Mouse (Mus musculus) heart, embryonic 14.5 days (tissue): ENCODE measurements at regions not wholly inside any gene's neighbourhood (a gene's known extent, or its start where the extent isn't known, plus 50 kb on each side); places are given as distances from the start of the nearest gene placed in this dataset.

Source experiments
- ATAC-seq: fragments of 200-750 bp; cut with Nextera tagmentation; 2 replicates; pipeline ENCODE4 v1.8.0; 2017; ENCODE audit warnings: low read depth, moderate TSS enrichment; ENCODE audit not compliant: insufficient number of reproducible peaks, insufficient read depth, low FRiP score
- H3K27ac ChIP-seq, 2 experiments: fragments of 200-500 bp in 1 of 2; fragments of 300-500 bp in 1 of 2; sonication (generic) in 1 of 2; replicated peaks in 1 of 2; 2 replicates each; pipeline ENCODE4 v1.5.1; 2012 to 2014; ENCODE audit warnings: low read depth in 2 of 2, low read length in 2 of 2, control low read depth in 1 of 2, mild to moderate bottlenecking in 1 of 2, mixed read lengths in 1 of 2; ENCODE audit not compliant: control insufficient read depth in 1 of 2, insufficient read depth in 1 of 2
- H3K27me3 ChIP-seq: fragments of 300-500 bp; sonication (generic); 2 replicates; pipeline ENCODE4 v1.6.1; 2014; ENCODE audit warnings: mild to moderate bottlenecking, low read length, control low read depth; ENCODE audit not compliant: control insufficient read depth, insufficient read depth
- H3K36me3 ChIP-seq: fragments of 300-500 bp; sonication (generic); 2 replicates; pipeline ENCODE4 v1.6.1; 2014; ENCODE audit warnings: mild to moderate bottlenecking, control low read depth, low read length, mixed read lengths; ENCODE audit not compliant: control insufficient read depth, insufficient read depth
- H3K4me1 ChIP-seq, 2 experiments: fragments of 200-500 bp in 1 of 2; fragments of 300-500 bp in 1 of 2; sonication (generic) in 1 of 2; 2 replicates each; pipeline ENCODE4 v1.6.1; 2012 to 2014; ENCODE audit warnings: low read length in 2 of 2, control low read depth in 1 of 2, mixed read lengths in 1 of 2; ENCODE audit not compliant: control insufficient read depth in 2 of 2, insufficient read depth in 2 of 2
- H3K4me2 ChIP-seq: fragments of 300-500 bp; sonication (generic); 2 replicates; pipeline ENCODE4 v1.6.1; 2014; ENCODE audit warnings: mild to moderate bottlenecking, low read length
- H3K4me3 ChIP-seq, 2 experiments: fragments of 200-500 bp in 1 of 2; fragments of 300-500 bp in 1 of 2; sonication (generic) in 1 of 2; 2 replicates each; pipeline ENCODE4 v1.5.1; 2012 to 2014; ENCODE audit warnings: low read length in 2 of 2, mild to moderate bottlenecking in 2 of 2, control low read depth in 1 of 2, low read depth in 1 of 2, moderate library complexity in 1 of 2; ENCODE audit not compliant: control insufficient read depth in 1 of 2, insufficient read depth in 1 of 2
- H3K9ac ChIP-seq: fragments of 300-500 bp; sonication (generic); 2 replicates; pipeline ENCODE4 v1.6.1; 2014; ENCODE audit warnings: mild to moderate bottlenecking, low read length
- H3K9me3 ChIP-seq: fragments of 300-500 bp; sonication (generic); 2 replicates; pipeline ENCODE4 v1.6.1; 2016; ENCODE audit warnings: low read length, control low read depth; ENCODE audit not compliant: control insufficient read depth
- WGBS: fragments of 180-500 bp; shearing (Covaris S2); extraction: QIAGEN DNeasy Blood & Tissue Kit; methylation state at CpG from one replicate; pipeline ENCODE4 v1.1.7; 2014; 5-methylcytosine and 5-hydroxymethylcytosine counted together

- H3K27me3 ChIP-seq: no peaks in the 10 kb centered on the region
- H3K4me1 ChIP-seq: peaks cover 0 to 3% of the 10 kb centered on the region in 2 experiments; a peak in 2 of 4 replicates
- WGBS: 78% methylated on average over 3 of the region's 3 CpGs
- ATAC-seq: no peak
- H3K27ac ChIP-seq: no peak overlapping the region
- no peaks in the 10 kb centered on the region for H3K36me3 ChIP-seq
- no peak overlapping the region for H3K4me3 ChIP-seq
- no peaks in the 10 kb centered on the region for H3K9me3 ChIP-seq
- no peak overlapping the region for H3K9ac ChIP-seq
- no peak overlapping the region for H3K4me2 ChIP-seq
Observed at GRCm38 (mm10) chr17:68078709-68079108, 74.8 kb upstream of the Arhgap28 start.

GRCm38 (mm10) chr17:68084446-68084845 is 80.5 kb upstream of the Arhgap28 start:
- Histone ChIP-seq H3K27me3 (no peaks in the 10 kb centered on the region), H3K4me3 (no peak overlapping the region), H3K27ac (no peak overlapping the region), H3K36me3 (no peaks in the 10 kb centered on the region), H3K9me3 (no peaks in the 10 kb centered on the region), H3K9ac (no peak overlapping the region), H3K4me2 (no peak overlapping the region), H3K4me1 (no peaks in the 10 kb centered on the region)
- no peak for ATAC-seq
- WGBS: 89% methylated on average over 2 of the region's 2 CpGs

GRCm38 (mm10) chr17:68087149-68087548 is 83.2 kb upstream of the Arhgap28 start:
- Histone ChIP-seq H3K4me3 (no peak overlapping the region), H3K9me3 (no peaks in the 10 kb centered on the region), H3K4me2 (no peak overlapping the region), H3K9ac (no peak overlapping the region), H3K4me1 (no peaks in the 10 kb centered on the region), H3K27ac (no peak overlapping the region), H3K36me3 (no peaks in the 10 kb centered on the region), H3K27me3 (no peaks in the 10 kb centered on the region)
- ATAC-seq: no peak
- WGBS: 57% methylated on average over 1 of the region's 1 CpGs

GRCm38 (mm10) chr17:68089179-68089578 is 85.3 kb upstream of the Arhgap28 start:
- no peaks in the 10 kb centered on the region for H3K9me3 ChIP-seq
- no peak overlapping the region for H3K4me3 ChIP-seq
- no peak overlapping the region for H3K9ac ChIP-seq
- H3K27ac ChIP-seq: no peak overlapping the region
- no peak for ATAC-seq
- no peaks in the 10 kb centered on the region for H3K27me3 ChIP-seq
- H3K4me2 ChIP-seq: no peak overlapping the region
- no peaks in the 10 kb centered on the region for H3K36me3 ChIP-seq
- WGBS: 65% methylated on average over 1 of the region's 1 CpGs
- H3K4me1 ChIP-seq: no peaks in the 10 kb centered on the region

GRCm38 (mm10) chr17:68089830-68090229 is 85.9 kb upstream of the Arhgap28 start:
- ATAC-seq: no peak
- H3K4me3 ChIP-seq: no peak overlapping the region
- H3K9ac ChIP-seq: no peak overlapping the region
- H3K9me3 ChIP-seq: no peaks in the 10 kb centered on the region
- WGBS: 83% methylated on average over 1 of the region's 1 CpGs
- no peaks in the 10 kb centered on the region for H3K4me1 ChIP-seq
- H3K27me3 ChIP-seq: no peaks in the 10 kb centered on the region
- no peak overlapping the region for H3K27ac ChIP-seq
- no peak overlapping the region for H3K4me2 ChIP-seq
- H3K36me3 ChIP-seq: no peaks in the 10 kb centered on the region

- ATAC-seq: no peak
- H3K27ac ChIP-seq: no peak overlapping the region
- no peak overlapping the region for H3K4me3 ChIP-seq
- WGBS: 56% methylated on average over 2 of the region's 2 CpGs
- no peak overlapping the region for H3K9ac ChIP-seq
- H3K27me3 ChIP-seq: no peaks in the 10 kb centered on the region
- H3K4me1 ChIP-seq: no peaks in the 10 kb centered on the region
- H3K9me3 ChIP-seq: no peaks in the 10 kb centered on the region
- H3K36me3 ChIP-seq: no peaks in the 10 kb centered on the region
- H3K4me2 ChIP-seq: no peak overlapping the region
Observed at GRCm38 (mm10) chr17:68096982-68097381, 93.1 kb upstream of the Arhgap28 start.

- 71% methylated on average over 6 of the region's 6 CpGs for WGBS
- no peak overlapping the region for H3K9ac ChIP-seq
- no peaks in the 10 kb centered on the region for H3K27me3 ChIP-seq
- ATAC-seq: no peak
- no peak overlapping the region for H3K27ac ChIP-seq
- no peak overlapping the region for H3K4me2 ChIP-seq
- no peaks in the 10 kb centered on the region for H3K9me3 ChIP-seq
- no peak overlapping the region for H3K4me3 ChIP-seq
- no peaks in the 10 kb centered on the region for H3K4me1 ChIP-seq
- H3K36me3 ChIP-seq: no peaks in the 10 kb centered on the region
Observed at GRCm38 (mm10) chr17:68097436-68097835, 93.5 kb upstream of the Arhgap28 start.

GRCm38 (mm10) chr17:68100093-68100492 is 96.2 kb upstream of the Arhgap28 start:
- no peaks in the 10 kb centered on the region for H3K27me3 ChIP-seq
- no peak overlapping the region for H3K4me2 ChIP-seq
- ATAC-seq: no peak
- H3K4me1 ChIP-seq: no peaks in the 10 kb centered on the region; a peak in 1 of 4 replicates
- no peaks in the 10 kb centered on the region for H3K36me3 ChIP-seq
- H3K9ac ChIP-seq: no peak overlapping the region
- H3K9me3 ChIP-seq: no peaks in the 10 kb centered on the region
- H3K4me3 ChIP-seq: no peak overlapping the region
- 58% methylated on average over 2 of the region's 2 CpGs for WGBS
- no peak overlapping the region for H3K27ac ChIP-seq
